Mouse (Mus musculus): ENCODE measurements around the gene Mllt3.

- no peak for TF ChIP-seq CTCF (IDR thresholded peaks at IDR 0.05; ENCODE audit: low read depth)
- no peak for TF ChIP-seq EP300 (IDR thresholded peaks at IDR 0.05; ENCODE audit: low read depth)
These were observed 198.0 kb downstream of the Mllt3 start for GRCm38 (mm10) chr4:87835191-87835590.
